Mouse (Mus musculus): ENCODE results near the gene Lgi4.

DNA sequence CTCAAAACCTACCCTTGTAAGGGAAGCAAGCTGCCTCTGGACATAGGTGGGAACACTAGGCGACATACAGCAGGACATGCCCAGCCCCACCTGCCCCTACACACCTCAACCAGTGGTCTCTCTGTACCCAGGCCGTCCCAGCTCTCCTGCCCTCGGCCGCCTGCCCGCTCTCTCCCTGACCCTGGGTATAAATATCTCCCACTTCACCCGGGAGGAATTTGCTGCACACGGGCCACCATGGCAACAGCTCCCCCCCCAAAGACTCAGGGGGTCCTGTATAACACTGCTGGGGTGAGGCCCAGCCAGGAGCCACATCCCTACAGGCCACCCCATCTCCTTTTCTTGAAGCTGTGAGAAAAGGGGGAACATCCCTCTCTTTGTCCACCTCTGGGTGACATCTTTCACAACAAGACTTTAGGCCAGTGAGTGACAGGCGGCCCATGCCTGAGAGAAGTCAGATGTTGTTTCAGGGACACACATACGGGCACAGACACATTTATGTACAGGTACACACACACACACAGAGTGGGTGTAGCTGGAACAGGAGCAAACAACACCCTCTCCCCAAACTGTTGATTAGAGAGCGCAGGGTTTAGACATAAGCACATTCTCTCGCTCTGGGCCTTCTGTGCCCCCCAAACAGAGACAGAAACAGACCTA is 4.4 kb upstream of the Lgi4 start:
- TF ChIP-seq EP300 (IDR thresholded peaks at IDR 0.05), result no peak
- TF ChIP-seq CTCF (IDR thresholded peaks at IDR 0.05), result no peak
